Mouse (Mus musculus): Measurements from ENCODE around the gene Spp2.

DNA sequence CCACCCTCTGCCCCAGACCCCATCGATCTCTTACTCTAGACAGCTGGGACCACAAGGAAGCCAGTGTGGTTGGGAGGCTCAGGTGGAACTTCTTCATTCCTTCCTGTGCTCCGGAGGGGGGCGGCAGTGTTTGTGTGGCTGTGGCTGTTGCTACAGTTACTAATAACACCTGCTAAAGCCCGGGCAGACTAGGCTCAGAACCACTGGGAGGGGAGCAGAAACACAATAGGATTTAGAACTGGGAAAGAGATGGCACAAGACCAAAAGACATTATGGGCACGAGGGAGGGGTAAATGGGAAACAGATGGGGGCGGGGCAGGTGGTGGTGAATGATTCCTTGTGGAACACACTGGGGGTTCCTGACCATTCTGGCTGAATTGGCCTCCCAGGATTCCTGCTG lies 55.7 kb downstream of the Spp2 start:
- TF ChIP-seq CTCF (IDR thresholded peaks at IDR 0.05; ENCODE audit: extremely low read depth, insufficient read depth, low read length) (no peak), POLR2A (IDR thresholded peaks at IDR 0.05; ENCODE audit: extremely low read depth, insufficient read depth, low read length) (no peak)
